Mouse (Mus musculus) colon, adult 2 months (tissue): Measurements from ENCODE around the gene Rsph6a. TPM values are rescaled to one million over a fixed set of nuclear protein-coding genes. Genes with fewer than 3 reads are reported as not detected.

Source experiments
- polyA plus RNA-seq: library from polyadenylated mRNA; depleted of rRNA; stranded (reverse); fragments of >200 nt; gene quantifications from 2 replicates; pipeline ENCODE4 v1.2.3, GENCODE M21; 2012; rRNA removed

Gene Rsph6a
- polyA plus RNA-seq: not detected in 2 replicates

GRCm38 (mm10) chr7:19054047-19054776 lies at the start of gene Rsph6a:
Rsph6a (plus strand) TSS chr7:19054690.

GRCm38 (mm10) chr7:19023357-19023814 lies 31.1 kb upstream of the Rsph6a start, which contains the start of gene Foxa3:
Foxa3 (minus strand) TSS chr7:19023538.

GRCm38 (mm10) chr7:19024096-19024506 lies 30.4 kb upstream of the Rsph6a start, which contains the start of gene Sympk:
Sympk (plus strand) TSS chr7:19024377.

GRCm38 (mm10) chr7:19075723-19076585 lies 21.5 kb downstream of the Rsph6a start, which contains the start of gene Dmwd:
Dmwd (plus strand) TSS chr7:19076227.

GRCm38 (mm10) chr7:19083701-19084100 lies 29.2 kb downstream of the Rsph6a start, which contains the start of gene Dmpk:
Dmpk (plus strand) TSS chr7:19083849.

GRCm38 (mm10) chr7:19094471-19094825 lies 40.0 kb downstream of the Rsph6a start, which contains the start of gene Six5:
Six5 (plus strand) TSS chr7:19094594.

GRCm38 (mm10) chr7:19118028-19118771 lies 63.7 kb downstream of the Rsph6a start, which contains the start of gene Gm4969:
Gm4969 (minus strand) TSS chr7:19118368.

GRCm38 (mm10) chr7:19119631-19120429 lies 65.3 kb downstream of the Rsph6a start, which contains the start of gene Fbxo46:
Fbxo46 (plus strand) TSS chr7:19119859.

Other genes starting within 250 kb of the Rsph6a start
- gene Psg17, start 233.1 kb upstream of the Rsph6a start, polyA plus RNA-seq: 0.26 and 0.38 TPM in 2 replicates
- 5.5 and 6.5 TPM in 2 replicates for gene Mill2, start 214.7 kb upstream of the Rsph6a start, polyA plus RNA-seq
- 1,287 and 1,800 TPM in 2 replicates for gene Pglyrp1, start 183.4 kb upstream of the Rsph6a start, polyA plus RNA-seq
- 24.9 and 30.9 TPM in 2 replicates for gene Ccdc61, start 144.3 kb upstream of the Rsph6a start, polyA plus RNA-seq
- gene Nova2, start 128.8 kb upstream of the Rsph6a start, polyA plus RNA-seq: 0.56 and 0.80 TPM in 2 replicates
- gene Nanos2, start 67.3 kb upstream of the Rsph6a start, polyA plus RNA-seq: not detected in 2 replicates
- gene Mypop, start 63.4 kb upstream of the Rsph6a start, polyA plus RNA-seq: 9.8 and 12.8 TPM in 2 replicates
- 48.1 and 49.0 TPM in 2 replicates for gene Irf2bp1, start 50.6 kb upstream of the Rsph6a start, polyA plus RNA-seq
- gene Foxa3, start 31.2 kb upstream of the Rsph6a start, polyA plus RNA-seq: 70.8 and 76.2 TPM in 2 replicates
- 80.5 and 90.6 TPM in 2 replicates for gene Sympk, start 30.3 kb upstream of the Rsph6a start, polyA plus RNA-seq
- gene Dmwd, start 21.5 kb downstream of the Rsph6a start, polyA plus RNA-seq: 32.3 and 33.8 TPM in 2 replicates
- 613 and 864 TPM in 2 replicates for gene Dmpk, start 29.2 kb downstream of the Rsph6a start, polyA plus RNA-seq
- 45.2 and 56.4 TPM in 2 replicates for gene Six5, start 39.9 kb downstream of the Rsph6a start, polyA plus RNA-seq
- not detected in 2 replicates for gene Gm4969, start 63.7 kb downstream of the Rsph6a start, polyA plus RNA-seq
- 14.7 and 14.9 TPM in 2 replicates for gene Fbxo46, start 65.2 kb downstream of the Rsph6a start, polyA plus RNA-seq
- gene Qpctl, start 94.6 kb downstream of the Rsph6a start, polyA plus RNA-seq: 15.1 and 16.3 TPM in 2 replicates
- 19.3 and 24.0 TPM in 2 replicates for gene Snrpd2, start 95.0 kb downstream of the Rsph6a start, polyA plus RNA-seq
- gene Gipr, start 111.4 kb downstream of the Rsph6a start, polyA plus RNA-seq: 0.95 and 1.6 TPM in 2 replicates
- gene Eml2, start 121.7 kb downstream of the Rsph6a start, polyA plus RNA-seq: 45.4 and 47.5 TPM in 2 replicates
- 4.0 and 4.6 TPM in 2 replicates for gene Gpr4, start 157.8 kb downstream of the Rsph6a start, polyA plus RNA-seq
- 40.5 and 52.5 TPM in 2 replicates for gene Opa3, start 173.6 kb downstream of the Rsph6a start, polyA plus RNA-seq
- gene Vasp, start 217.1 kb downstream of the Rsph6a start, polyA plus RNA-seq: 569 and 685 TPM in 2 replicates
- gene Ppm1n, start 225.4 kb downstream of the Rsph6a start, polyA plus RNA-seq: 0.10 and 0.21 TPM in 2 replicates
- 28.0 and 34.1 TPM in 2 replicates for gene Rtn2, start 227.9 kb downstream of the Rsph6a start, polyA plus RNA-seq